Comparison of ENCODE assay signal across 35 mouse cellular contexts in genomic region chr2:181541761-181542380, GRCm38 (mm10). TPM values are rescaled to one million over a fixed set of nuclear protein-coding genes. Genes with fewer than 3 reads are reported as not detected.
DNase-seq lines count a peak whose midpoint lies in the region; ATAC-seq and TF ChIP-seq lines count a peak whose summit lies in the region.
"Had no signal": no experiment of that assay in that cellular context is flagged by ENCODE, and none has a peak within 500 bp of the region (broad histone marks: within the 10 kb centered on the region; RNA-seq: fewer than 3 reads in every experiment).

No protein-coding gene starts in this region.

- H3K4me3 ChIP-seq in gastrocnemius, adult 2 months = no peak overlapping the region
- H3K4me3 ChIP-seq in lung, adult 2 months (replicated peaks; ENCODE audit: extremely low read depth, low read depth, low read length) = no peak overlapping the region
- no peak overlapping the region for H3K4me3 ChIP-seq in stomach, postnatal 0 days (ENCODE audit: low read depth, low read length)
- H3K4me3 ChIP-seq: embryonic facial prominence, embryonic 15.5 days; forebrain, embryonic 12.5 days; intestine, embryonic 15.5 days; limb, embryonic 13.5 days; midbrain, embryonic 15.5 days; stomach, embryonic 15.5 days had no signal

- peak; percentile 27 to 30 for DNase-seq in cerebellum, adult 18-20 months
- no peak for DNase-seq in cerebellum, postnatal 36 days
- DNase-seq in gastrocnemius, adult 2 months = no peak
- no peak for DNase-seq in gastrocnemius, postnatal 14 days
- DNase-seq in lung, postnatal 36 days = peak; percentile 17
- DNase-seq in lung, adult 2 months = no peak
- DNase-seq in stomach, postnatal 0 days (ENCODE audit: low spot score) = no peak
- no peak for DNase-seq in kidney, postnatal 14 days
- DNase-seq: adrenal gland, adult 8-10 months; forebrain, postnatal 0 days; gastrocnemius, postnatal 25 days; heart, postnatal 14 days; kidney, postnatal 25 days; lung, postnatal 4 days; right cerebral cortex, postnatal 25 days; thymus, postnatal 14 days had no signal

- H3K27ac ChIP-seq in gastrocnemius, adult 2 months = 0 out of 2 replicates have a peak overlapping the region, but pooled peaks have one; percentile 2
- no peak overlapping the region for H3K27ac ChIP-seq in stomach, postnatal 0 days (replicated peaks)
- H3K27ac ChIP-seq: embryonic facial prominence, embryonic 15.5 days; forebrain, embryonic 12.5 days; intestine, embryonic 15.5 days; limb, embryonic 13.5 days; midbrain, embryonic 15.5 days; stomach, embryonic 15.5 days had no signal

- peak; percentile 15; the same call in 1 of the 2 replicates for TF ChIP-seq CTCF in gastrocnemius, adult 2 months (IDR thresholded peaks at IDR 0.05)
- no peak for TF ChIP-seq CTCF in lung, adult 2 months (IDR thresholded peaks at IDR 0.05; ENCODE audit: insufficient read depth, low read length)
- peak; percentile 11; the same call in 1 of the 2 replicates for TF ChIP-seq CTCF in stomach, postnatal 0 days (IDR thresholded peaks at IDR 0.05; ENCODE audit: low read depth)

- H3K9me3 ChIP-seq in stomach, postnatal 0 days (ENCODE audit: control insufficient read depth, low read length) = no peaks in the 10 kb centered on the region
- H3K9me3 ChIP-seq: embryonic facial prominence, embryonic 15.5 days; forebrain, embryonic 12.5 days; G1E; intestine, embryonic 15.5 days; limb, embryonic 13.5 days; midbrain, embryonic 15.5 days; stomach, embryonic 15.5 days had no signal

- no peak for ATAC-seq in stomach, postnatal 0 days (ENCODE audit: low FRiP score, low TSS enrichment)
- ATAC-seq: forebrain, postnatal 0 days; hindbrain, embryonic 16.5 days; intestine, embryonic 15.5 days; midbrain, embryonic 15.5 days had no signal

- 60% methylated on average over 6 of the region's 6 CpGs for WGBS in lung, adult 2 months
- WGBS in stomach, postnatal 0 days = 76% methylated on average over 6 of the region's 6 CpGs

- H3K9ac ChIP-seq in stomach, postnatal 0 days (ENCODE audit: low read length) = no peak overlapping the region
- H3K9ac ChIP-seq: embryonic facial prominence, embryonic 15.5 days; forebrain, embryonic 12.5 days; forebrain, postnatal 0 days; intestine, embryonic 15.5 days; limb, embryonic 13.5 days; midbrain, embryonic 15.5 days; stomach, embryonic 15.5 days had no signal

- H3K36me3 ChIP-seq in stomach, postnatal 0 days (ENCODE audit: control insufficient read depth, insufficient read depth, low read length) = no peaks in the 10 kb centered on the region
- H3K36me3 ChIP-seq: midbrain, embryonic 15.5 days had no signal

- intact Hi-C loops in gastrocnemius, adult 2 months (cut with DNase I) = loop anchor here (2.0 kb wide), 1 partner anchor 21 kb away; no protein-coding TSS in a partner anchor
- intact Hi-C loops in gastrocnemius, postnatal 14 days (cut with DNase I; ENCODE audit: low total_unique reads) = no loop called here

- no peaks in the 10 kb centered on the region for H3K27me3 ChIP-seq in stomach, postnatal 0 days (ENCODE audit: control insufficient read depth, insufficient read depth, low read length)
- H3K27me3 ChIP-seq: embryonic facial prominence, embryonic 15.5 days; forebrain, embryonic 12.5 days; intestine, embryonic 15.5 days; limb, embryonic 13.5 days; midbrain, embryonic 15.5 days; stomach, embryonic 15.5 days had no signal

- H3K4me2 ChIP-seq in stomach, postnatal 0 days (replicated peaks; ENCODE audit: low read depth) = no peak overlapping the region
- H3K4me2 ChIP-seq: embryonic facial prominence, embryonic 15.5 days; forebrain, embryonic 12.5 days; intestine, embryonic 15.5 days; limb, embryonic 13.5 days; liver, embryonic 11.5 days; midbrain, embryonic 15.5 days; stomach, embryonic 15.5 days had no signal

- no peak for TF ChIP-seq POLR2A in lung, adult 2 months (IDR thresholded peaks at IDR 0.05; ENCODE audit: borderline replicate concordance, extremely low read depth, low read depth, low read length)

- no peak for TF ChIP-seq EP300 in stomach, postnatal 0 days (optimal IDR thresholded peaks at IDR 0.05)

- no peaks in the 10 kb centered on the region; the same call in 1 of the 2 replicates for H3K4me1 ChIP-seq in lung, adult 2 months (ENCODE audit: control insufficient read depth, insufficient read depth, low read length)
- no peaks in the 10 kb centered on the region for H3K4me1 ChIP-seq in stomach, postnatal 0 days (replicated peaks; ENCODE audit: control insufficient read depth, insufficient read depth)

RNA-seq across cellular contexts. Expression of gene Dnajc5, which starts 21.6 kb away (rescaled TPM):
- 10 to 100 TPM; 43.7 to 46.6 TPM for total RNA-seq in gastrocnemius, adult 2 months (2021)
- 10 to 100 TPM; 47.8 to 51.8 TPM for total RNA-seq in gastrocnemius, postnatal 14 days (2021)
- 47.4 and 76.4 TPM in 2 replicates for polyA plus RNA-seq in lung, adult 2 months (2012; rRNA removed)
- 50.2 and 52.7 TPM in 2 replicates for polyA plus RNA-seq in stomach, postnatal 0 days (2015; fragmentation: Nextera tagmentation; extraction: Ambion mirVana)

RNA-seq across cellular contexts. Expression of gene Uckl1, which starts 42.8 kb away (rescaled TPM):
- total RNA-seq in gastrocnemius, adult 2 months (2021) = 10 to 100 TPM; 26.1 to 29.1 TPM
- total RNA-seq in gastrocnemius, postnatal 14 days (2021) = 10 to 100 TPM; 28.8 to 29.7 TPM
- polyA plus RNA-seq in lung, adult 2 months (2012; rRNA removed) = 121 and 128 TPM in 2 replicates
- polyA plus RNA-seq in stomach, postnatal 0 days (2015; fragmentation: Nextera tagmentation; extraction: Ambion mirVana) = 37.1 and 39.7 TPM in 2 replicates

RNA-seq across cellular contexts. Expression of gene Tpd52l2, which starts 44.9 kb away (rescaled TPM):
- total RNA-seq in gastrocnemius, adult 2 months (2021) = 10 to 100 TPM; 47.0 to 52.5 TPM
- total RNA-seq in gastrocnemius, postnatal 14 days (2021) = 10 to 100 TPM; 58.7 to 59.4 TPM
- polyA plus RNA-seq in lung, adult 2 months (2012; rRNA removed) = 44.8 and 47.3 TPM in 2 replicates
- polyA plus RNA-seq in stomach, postnatal 0 days (2015; fragmentation: Nextera tagmentation; extraction: Ambion mirVana) = 98.0 and 104 TPM in 2 replicates

RNA-seq across cellular contexts. Expression of gene Abhd16b, which starts 48.9 kb away (rescaled TPM):
- not detected for total RNA-seq in gastrocnemius, adult 2 months (2021)
- not detected for total RNA-seq in gastrocnemius, postnatal 14 days (2021)
- not detected in 2 replicates for polyA plus RNA-seq in lung, adult 2 months (2012; rRNA removed)
- 0.08 and 0.15 TPM in 2 replicates for polyA plus RNA-seq in stomach, postnatal 0 days (2015; fragmentation: Nextera tagmentation; extraction: Ambion mirVana)
- total RNA-seq: adrenal gland, adult 8-10 months; adrenal gland, postnatal 4 days; common myeloid progenitor, adult 5-6 weeks; forebrain, postnatal 0 days; G1E; gastrocnemius, postnatal 25 days; heart, adult 8-10 months; heart, postnatal 14 days; layer of hippocampus, adult 18-20 months; layer of hippocampus, postnatal 10 days; left cerebral cortex, adult 18-20 months; left cerebral cortex, postnatal 36 days had no signal
- polyA plus RNA-seq: forebrain, embryonic 12.5 days; forebrain, postnatal 0 days; G1E; liver, embryonic 11.5 days; liver, embryonic 16.5 days; neural tube, embryonic 11.5 days; urinary bladder, adult 2 months had no signal

RNA-seq across cellular contexts. Expression of gene Prpf6, which starts 49.8 kb away (rescaled TPM):
- total RNA-seq in gastrocnemius, adult 2 months (2021) = 10 to 100 TPM; 31.1 to 36.5 TPM
- 10 to 100 TPM; 28.0 to 30.1 TPM for total RNA-seq in gastrocnemius, postnatal 14 days (2021)
- 14.1 and 21.5 TPM in 2 replicates for polyA plus RNA-seq in lung, adult 2 months (2012; rRNA removed)
- polyA plus RNA-seq in stomach, postnatal 0 days (2015; fragmentation: Nextera tagmentation; extraction: Ambion mirVana) = 28.3 and 28.4 TPM in 2 replicates

Comparison
In these comparisons a context has a peak if more than half of its experiments do, and no peak if none do; other contexts are left out.
1. DNase-seq: peak in cerebellum, adult 18-20 months (2 of 2) and lung, postnatal 36 days (single experiment); none in cerebellum, postnatal 36 days (0 of 2), gastrocnemius, adult 2 months (single experiment), gastrocnemius, postnatal 14 days (single experiment), lung, adult 2 months (single experiment), stomach, postnatal 0 days (single experiment) and kidney, postnatal 14 days (single experiment).